Mouse (Mus musculus) megakaryocyte, embryonic 14.5 days (primary cell): ENCODE results near the gene Wdr49. TPM values are rescaled to one million over a fixed set of nuclear protein-coding genes. Genes with fewer than 3 reads are reported as not detected.
"Not testable (repeated sequence)": the region's sequence is repeated elsewhere in the genome, so short reads cannot be mapped to it uniquely, and the experiment has no call there.

ENCODE experiments used
- H3K27me3 ChIP-seq: replicated peaks from 2 replicates; pipeline ENCODE3; 2012; ENCODE audit warnings: inconsistent platforms
- H3K36me3 ChIP-seq: replicated peaks from 2 replicates; pipeline ENCODE3; 2012; ENCODE audit warnings: low read length, inconsistent platforms, mixed read lengths
- H3K4me1 ChIP-seq: 2 replicates; pipeline ENCODE4 v1.6.1; 2012; ENCODE audit warnings: inconsistent platforms
- H3K4me3 ChIP-seq: replicated peaks from 2 replicates; pipeline ENCODE3; 2012; ENCODE audit warnings: moderate library complexity, mild to moderate bottlenecking, inconsistent platforms
- H3K9me3 ChIP-seq: 2 replicates; pipeline ENCODE4 v1.6.1; 2012; ENCODE audit warnings: inconsistent platforms
- FLI1 ChIP-seq: IDR thresholded peaks from 2 replicates; pipeline ENCODE4 v1.6.1; 2012; ENCODE audit warnings: low read length, inconsistent platforms, mixed read lengths
- GATA1 ChIP-seq: IDR thresholded peaks from 3 replicates; pipeline ENCODE4 v1.6.1; 2012; ENCODE audit warnings: mixed read lengths, low read length, inconsistent platforms, borderline replicate concordance
- polyA plus RNA-seq: library from polyadenylated mRNA; stranded (reverse); fragments of >175 nt; gene quantifications from 2 replicates; pipeline ENCODE4 v1.2.3, GENCODE M21; 2012; ENCODE audit warnings: low replicate concordance; ENCODE audit not compliant: insufficient read depth

Gene Wdr49
- polyA plus RNA-seq, 1 experiment, result not detected

GRCm38 (mm10) chr3:75305584-75305983 lies 176.4 kb downstream of the Wdr49 start:
- no peak for TF ChIP-seq GATA1
- no peak for TF ChIP-seq FLI1
- no peaks in the 10 kb centered on the region for H3K9me3 ChIP-seq
- no peak overlapping the region for H3K4me3 ChIP-seq
- H3K36me3 ChIP-seq, result no peaks in the 10 kb centered on the region
- H3K4me1 ChIP-seq, result peaks cover 4% of the 10 kb centered on the region
- no peaks in the 10 kb centered on the region for H3K27me3 ChIP-seq

GRCm38 (mm10) chr3:75304621-75305020 lies 177.3 kb downstream of the Wdr49 start:
- TF ChIP-seq GATA1 (no peak), FLI1 (no peak)

GRCm38 (mm10) chr3:75301072-75301471 lies 180.9 kb downstream of the Wdr49 start:
- H3K27me3 ChIP-seq, result no peaks in the 10 kb centered on the region
- H3K4me1 ChIP-seq, result 0 out of 2 replicates have a peak, but pooled peaks cover 3% of the 10 kb centered on the region
- TF ChIP-seq GATA1 (no peak), FLI1 (no peak)
- H3K36me3 ChIP-seq, result no peaks in the 10 kb centered on the region
- no peaks in the 10 kb centered on the region for H3K9me3 ChIP-seq
- no peak overlapping the region for H3K4me3 ChIP-seq

More at GRCm38 (mm10) chr3:75304621-75305020, 177.3 kb downstream of the Wdr49 start:
- Histone ChIP-seq H3K27me3 (no peaks in the 10 kb centered on the region), H3K36me3 (no peaks in the 10 kb centered on the region), H3K4me3 (no peak overlapping the region), H3K4me1 (peaks cover 4% of the 10 kb centered on the region), H3K9me3 (no peaks in the 10 kb centered on the region)

GRCm38 (mm10) chr3:75299464-75299863 lies 182.5 kb downstream of the Wdr49 start:
- H3K27me3 ChIP-seq, H3K4me1 ChIP-seq, H3K36me3 ChIP-seq, H3K4me3 ChIP-seq, H3K9me3 ChIP-seq: not testable (repeated sequence)

GRCm38 (mm10) chr3:75297758-75298111 lies 184.2 kb downstream of the Wdr49 start:
- H3K27me3 ChIP-seq, result no peaks in the 10 kb centered on the region
- TF ChIP-seq FLI1 (no peak), GATA1 (no peak)

GRCm38 (mm10) chr3:75297026-75297757 lies 184.8 kb downstream of the Wdr49 start:
- no peak for TF ChIP-seq FLI1
- Histone ChIP-seq H3K27me3 (no peaks in the 10 kb centered on the region), H3K9me3 (no peaks in the 10 kb centered on the region), H3K36me3 (no peaks in the 10 kb centered on the region), H3K4me1 (0 out of 2 replicates have a peak, but pooled peaks cover 3% of the 10 kb centered on the region), H3K4me3 (no peak overlapping the region)

More at GRCm38 (mm10) chr3:75297758-75298111, 184.2 kb downstream of the Wdr49 start:
- Histone ChIP-seq H3K4me3 (no peak overlapping the region), H3K9me3 (no peaks in the 10 kb centered on the region), H3K4me1 (0 out of 2 replicates have a peak, but pooled peaks cover 3% of the 10 kb centered on the region), H3K36me3 (no peaks in the 10 kb centered on the region)

GRCm38 (mm10) chr3:75293243-75293642 lies 188.7 kb downstream of the Wdr49 start:
- Histone ChIP-seq H3K9me3 (no peaks in the 10 kb centered on the region), H3K4me1 (0 out of 2 replicates have a peak, but pooled peaks cover 3% of the 10 kb centered on the region), H3K4me3 (no peak overlapping the region), H3K36me3 (no peaks in the 10 kb centered on the region), H3K27me3 (no peaks in the 10 kb centered on the region)
- TF ChIP-seq GATA1 (no peak), FLI1 (no peak)

GRCm38 (mm10) chr3:75277455-75277854 lies 204.5 kb downstream of the Wdr49 start:
- no peak for TF ChIP-seq GATA1
- TF ChIP-seq FLI1, result no peak
- no peaks in the 10 kb centered on the region for H3K36me3 ChIP-seq

GRCm38 (mm10) chr3:75276522-75276921 lies 205.4 kb downstream of the Wdr49 start:
- no peaks in the 10 kb centered on the region for H3K27me3 ChIP-seq
- H3K4me1 ChIP-seq, result no peaks in the 10 kb centered on the region
- H3K36me3 ChIP-seq, result no peaks in the 10 kb centered on the region
- TF ChIP-seq FLI1, result no peak
- no peak for TF ChIP-seq GATA1
- no peak overlapping the region for H3K4me3 ChIP-seq
- no peaks in the 10 kb centered on the region for H3K9me3 ChIP-seq

More at GRCm38 (mm10) chr3:75277455-75277854, 204.5 kb downstream of the Wdr49 start:
- no peaks in the 10 kb centered on the region for H3K4me1 ChIP-seq
- H3K27me3 ChIP-seq, result no peaks in the 10 kb centered on the region
- no peaks in the 10 kb centered on the region for H3K9me3 ChIP-seq
- no peak overlapping the region for H3K4me3 ChIP-seq

GRCm38 (mm10) chr3:75275127-75275526 lies 206.8 kb downstream of the Wdr49 start:
- Histone ChIP-seq H3K36me3 (no peaks in the 10 kb centered on the region), H3K27me3 (no peaks in the 10 kb centered on the region), H3K4me3 (no peak overlapping the region), H3K9me3 (no peaks in the 10 kb centered on the region), H3K4me1 (no peaks in the 10 kb centered on the region)
- TF ChIP-seq GATA1, result no peak
- TF ChIP-seq FLI1, result no peak
